Mouse (Mus musculus) B cell, adult 2 months (primary cell): ENCODE data around the gene Cacna1c.
"Not testable (repeated sequence)": the region's sequence is repeated elsewhere in the genome, so short reads cannot be mapped to it uniquely, and the experiment has no call there.

Source experiments
- DNase-seq, 2 experiments: peaks; one replicate each; pipeline ENCODE4 v3.0.0; 2022

Cacna1c gene

DNA sequence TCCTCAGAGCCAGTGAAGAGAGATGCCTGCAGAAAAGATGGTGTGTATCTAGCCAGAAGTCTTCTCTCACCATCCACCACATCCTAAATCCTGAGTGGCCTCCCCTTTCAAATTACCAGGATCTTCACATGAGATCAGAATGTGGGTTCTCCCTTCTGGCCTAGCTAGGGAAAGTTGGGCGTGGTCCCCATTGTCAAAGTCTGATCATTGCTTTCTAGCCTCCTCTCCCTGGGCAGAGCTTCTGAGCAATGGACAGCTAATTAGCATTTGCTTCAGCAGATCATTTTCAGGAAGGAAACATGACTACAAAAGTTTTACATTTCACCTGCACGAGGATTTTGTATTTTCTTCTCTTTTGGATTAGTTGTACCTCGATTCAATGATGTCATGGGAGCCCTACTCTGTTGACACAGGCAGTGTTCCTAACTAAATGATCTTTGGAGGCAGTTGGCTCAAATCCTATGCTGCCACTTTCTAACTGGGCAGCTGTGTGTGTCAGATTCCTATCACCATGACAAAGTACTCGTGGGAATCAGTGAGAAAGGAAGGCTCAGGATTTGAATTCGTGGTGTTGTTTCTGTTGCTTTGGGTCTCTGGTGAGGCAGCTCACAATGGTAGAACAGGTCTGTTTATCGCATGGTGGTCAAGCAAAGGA is 554.4 kb downstream of the Cacna1c start:
- no peak for DNase-seq

DNA sequence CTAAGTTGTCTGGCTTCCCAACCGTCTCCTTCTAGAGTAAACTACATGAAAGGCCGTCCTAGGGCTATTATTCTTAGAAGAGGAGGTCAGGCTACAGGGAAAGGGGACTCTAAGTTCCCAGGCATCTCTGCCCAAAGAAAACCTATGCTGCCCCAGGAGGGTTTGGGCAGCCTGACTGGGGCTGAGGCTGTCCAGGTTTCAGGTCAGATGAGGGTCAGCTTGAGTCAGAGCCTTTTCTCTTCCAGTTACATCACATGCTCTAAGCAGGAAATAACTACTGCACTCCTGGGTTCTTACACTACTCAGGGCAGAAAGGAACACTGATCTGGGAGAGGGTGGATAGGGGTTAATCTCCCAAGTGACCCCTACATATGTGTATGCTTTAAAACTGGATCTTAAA is 556.4 kb downstream of the Cacna1c start:
- DNase-seq, result no peak

DNA sequence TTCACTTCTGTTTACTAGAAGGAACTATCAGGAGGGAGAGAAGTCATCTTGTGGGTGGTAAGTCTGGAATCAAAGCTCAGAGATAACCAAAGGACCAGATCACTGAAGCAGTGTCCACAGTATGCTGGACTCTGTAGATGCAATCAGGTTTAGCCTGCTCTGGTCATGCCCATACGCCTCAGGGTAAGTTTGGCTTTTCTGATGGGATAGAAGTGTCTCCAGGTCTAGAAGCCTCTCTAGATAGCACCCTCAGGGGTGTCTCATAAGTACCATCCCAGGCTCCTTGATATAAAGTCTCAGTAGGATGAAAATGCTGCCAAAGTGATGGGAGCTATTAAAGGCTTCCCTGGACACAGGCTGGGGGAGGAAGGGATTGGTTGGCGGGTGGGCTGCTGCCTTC is 557.3 kb downstream of the Cacna1c start:
- DNase-seq, result no peak

- DNase-seq, result no peak
Measured at GRCm38 (mm10) chr6:118632491-118632890, 563.7 kb downstream of the Cacna1c start.

DNA sequence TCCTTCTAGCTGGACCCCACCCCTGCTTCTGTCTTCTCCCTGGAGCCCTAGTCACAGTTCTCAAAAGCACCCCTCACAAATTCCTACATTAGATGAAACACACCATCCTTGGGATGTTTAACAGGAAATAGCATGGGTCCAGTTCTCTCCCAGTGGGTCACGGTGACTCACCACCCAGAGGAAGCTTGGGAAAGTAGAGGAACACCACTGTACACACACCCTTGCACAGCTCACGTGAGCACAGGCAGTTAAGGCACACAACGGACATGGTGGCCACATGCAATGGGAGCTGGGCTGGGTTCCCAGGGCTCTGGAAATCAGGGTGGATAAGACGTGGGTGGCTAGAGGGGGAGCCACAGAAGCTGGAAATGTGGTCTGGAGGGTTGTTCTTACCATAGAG is 566.2 kb downstream of the Cacna1c start:
- DNase-seq, result no peak

DNA sequence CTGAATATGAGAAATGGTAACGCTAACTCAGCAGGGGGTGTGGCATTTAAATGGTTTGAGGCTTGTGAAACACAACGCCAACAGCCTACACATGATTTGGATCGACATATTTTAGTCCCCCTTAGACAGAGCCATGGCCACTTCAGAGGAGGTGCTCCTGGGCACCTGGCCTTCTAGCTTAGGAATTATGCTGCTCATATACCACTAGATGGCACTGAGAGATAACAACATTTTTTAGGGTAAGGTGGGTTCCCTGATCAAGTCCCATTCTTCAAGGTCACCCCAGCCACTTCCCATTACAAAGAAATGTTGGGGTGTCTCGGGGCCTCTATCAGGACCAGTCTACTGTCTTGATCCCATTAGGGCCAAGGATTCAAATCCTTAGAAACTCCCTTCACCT is 570.0 kb downstream of the Cacna1c start:
- no peak for DNase-seq

DNA sequence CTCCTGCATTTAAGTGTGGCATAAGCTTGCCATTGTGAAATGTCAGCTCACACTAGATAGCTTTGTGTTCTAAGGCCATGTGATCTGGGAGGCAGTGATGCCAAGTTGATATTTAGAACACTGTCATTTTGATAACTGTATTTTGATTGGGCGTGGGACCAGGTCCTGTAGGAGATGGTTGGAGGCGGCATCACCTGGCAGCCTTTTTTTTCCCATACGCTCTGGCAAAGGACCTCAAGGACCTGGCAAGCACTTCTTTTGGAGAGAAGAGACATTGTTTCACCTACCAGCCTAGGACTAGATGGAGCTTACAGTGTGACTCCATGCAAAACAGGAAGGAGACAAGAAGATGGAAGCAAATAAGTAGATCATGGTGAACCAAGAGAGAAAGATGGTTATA is 572.6 kb downstream of the Cacna1c start:
- DNase-seq, result no peak

- no peak for DNase-seq
Measured at GRCm38 (mm10) chr6:118621866-118622265, 574.4 kb downstream of the Cacna1c start.

GRCm38 (mm10) chr6:118621406-118621805 is 574.8 kb downstream of the Cacna1c start:
- no peak for DNase-seq

DNA sequence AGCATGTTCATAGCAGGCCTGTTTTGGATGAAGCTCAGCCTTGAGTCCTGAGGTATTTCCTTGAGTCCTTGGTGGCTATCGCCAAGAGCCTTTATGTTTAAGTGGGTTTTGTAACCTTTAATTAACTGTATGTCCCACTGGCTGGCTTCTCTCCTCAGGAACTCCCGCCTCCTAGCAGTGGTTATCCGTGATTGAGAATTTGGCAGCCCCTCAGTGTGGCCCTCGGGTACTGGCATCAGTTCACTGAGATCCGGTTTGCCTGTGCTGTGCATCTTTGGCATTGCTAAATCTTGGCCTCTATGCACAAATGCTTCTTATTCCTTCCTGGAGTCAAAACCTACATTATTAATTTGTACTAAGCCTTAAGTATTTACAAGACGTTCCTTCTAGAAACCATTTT is 587.3 kb downstream of the Cacna1c start:
- no peak for DNase-seq

DNA sequence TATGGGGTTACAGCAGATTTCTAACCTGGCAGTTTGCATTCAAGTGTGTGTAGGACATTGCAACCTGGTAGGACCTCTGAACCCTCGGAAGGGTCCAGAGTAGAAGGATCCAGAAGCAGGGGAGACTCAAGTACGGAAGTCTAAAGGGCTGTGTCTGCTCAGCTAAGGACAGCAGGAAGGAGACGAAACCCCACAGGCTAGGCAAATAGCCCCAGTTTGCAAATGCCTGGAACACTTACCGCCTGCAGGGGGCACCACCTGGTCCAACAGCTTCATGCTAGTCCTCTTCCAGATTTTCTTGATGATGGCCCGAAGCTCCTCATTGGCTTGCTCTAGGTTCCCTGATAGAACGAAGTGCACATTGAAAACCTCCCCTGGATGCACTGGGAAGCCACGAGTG is 590.2 kb downstream of the Cacna1c start:
- DNase-seq, result peak in 1 of 2 experiments; percentile 4

GRCm38 (mm10) chr6:118603825-118604224 is 592.4 kb downstream of the Cacna1c start:
- no peak for DNase-seq

DNA sequence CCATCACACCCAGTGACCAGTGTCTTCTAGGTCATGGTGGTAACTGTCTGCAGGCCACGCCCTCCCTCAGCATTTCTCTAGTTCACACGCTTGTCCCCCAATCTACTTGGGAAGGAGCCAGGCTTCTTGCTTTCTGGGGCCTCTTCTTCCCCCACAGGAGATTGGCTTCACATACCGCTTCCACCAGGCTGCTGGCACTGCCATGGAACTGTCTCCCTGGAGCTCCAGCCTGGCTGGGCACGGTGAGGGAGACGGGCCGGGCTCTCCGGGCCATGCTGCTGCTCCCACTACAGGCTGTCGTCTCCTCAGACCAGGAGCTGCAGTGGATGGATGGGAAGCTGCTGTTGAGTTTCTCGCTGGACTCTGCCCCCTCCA is 600.5 kb downstream of the Cacna1c start:
- DNase-seq, result no peak

DNA sequence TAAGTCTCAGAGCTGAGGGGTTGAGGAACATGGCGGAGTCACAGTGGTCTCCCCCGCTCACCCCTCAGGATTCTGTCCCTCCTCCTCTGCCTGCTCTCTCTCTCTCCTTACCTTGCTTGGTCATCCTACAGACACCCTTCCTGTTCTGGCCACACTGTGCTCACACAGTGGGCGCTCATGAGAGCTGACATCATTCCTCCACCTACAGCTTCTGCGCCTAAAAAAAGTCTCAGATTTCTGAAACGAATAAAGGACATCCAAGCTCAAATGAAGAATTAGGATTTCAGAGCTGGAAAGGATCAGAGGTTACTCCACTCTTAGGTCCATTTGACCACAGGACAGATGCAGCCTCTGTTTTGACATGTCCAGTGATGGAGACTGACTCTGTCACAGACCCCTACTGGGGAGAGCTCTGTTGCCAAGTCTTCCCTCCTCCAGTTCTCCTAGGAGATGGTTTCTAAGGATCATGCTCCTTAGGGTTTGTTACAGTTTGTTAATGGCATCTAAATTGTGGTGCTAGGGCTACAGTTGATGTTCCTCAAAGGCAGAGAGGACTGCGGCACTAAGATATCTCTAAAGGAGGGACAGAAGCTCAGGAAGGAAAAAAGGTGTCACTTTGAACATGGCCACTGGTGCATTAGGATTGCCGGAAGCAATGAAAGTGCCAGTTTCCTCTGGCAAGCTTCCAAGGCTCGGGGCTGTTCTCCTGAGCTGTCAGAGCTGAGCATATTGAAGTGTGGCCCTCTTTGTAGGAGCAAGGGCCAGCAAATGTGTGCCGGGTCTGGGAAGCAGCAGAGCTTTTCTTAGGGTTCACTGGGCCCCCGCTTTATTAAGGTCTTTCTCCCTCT is 601.2 kb downstream of the Cacna1c start:
- no peak for DNase-seq

DNA sequence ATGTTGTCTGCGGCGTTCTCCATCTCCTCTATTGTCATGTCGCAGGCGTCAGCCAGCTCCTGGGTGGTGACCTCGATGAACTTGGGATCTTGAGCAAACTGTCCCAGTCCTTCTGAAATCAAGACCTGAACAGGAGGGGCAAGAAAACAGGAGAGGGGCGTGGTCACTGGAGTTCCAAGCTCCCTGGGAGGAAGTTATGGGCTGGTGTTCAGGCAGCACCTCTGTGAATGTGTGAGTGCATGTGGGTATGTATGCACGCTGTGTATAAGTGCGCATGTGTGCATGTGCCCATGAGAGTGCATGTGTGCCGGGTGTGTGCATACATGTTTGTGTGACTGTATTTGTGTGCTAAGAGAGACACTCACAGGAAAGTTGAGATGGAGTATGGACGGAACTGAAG is 602.1 kb downstream of the Cacna1c start:
- DNase-seq, result no peak

- peak; percentile 41 to 44 for DNase-seq
Measured at GRCm38 (mm10) chr6:118593377-118594061, 602.7 kb downstream of the Cacna1c start.

- DNase-seq, result peak; percentile 5 to 12
Measured at GRCm38 (mm10) chr6:118592662-118593376, 603.4 kb downstream of the Cacna1c start.

GRCm38 (mm10) chr6:118578741-118579140 is 617.5 kb downstream of the Cacna1c start:
- not testable (repeated sequence) for DNase-seq

DNA sequence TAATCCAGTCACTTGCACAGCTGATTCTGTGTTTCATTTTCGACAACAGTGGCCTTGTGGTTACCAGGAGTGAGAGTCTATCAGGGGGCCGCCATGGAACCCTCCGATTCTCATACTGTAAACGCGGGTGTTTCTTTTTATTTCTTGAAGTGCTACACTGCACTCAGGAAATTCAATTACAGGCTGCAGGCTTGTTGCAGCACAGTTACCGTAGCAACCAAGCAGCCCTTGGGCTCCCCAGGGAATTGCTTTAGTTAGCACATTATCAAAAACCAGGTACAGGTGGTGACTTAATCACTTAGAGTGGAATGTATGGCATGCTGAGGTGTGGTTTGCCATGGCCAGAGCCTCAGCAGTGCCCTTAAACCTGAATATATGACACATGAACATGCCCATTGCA is 621.9 kb downstream of the Cacna1c start:
- DNase-seq, result peak in 1 of 2 experiments; percentile 2

GRCm38 (mm10) chr6:118567816-118568215 is 628.4 kb downstream of the Cacna1c start:
- DNase-seq, result no peak

- DNase-seq, result peak; percentile 91 to 92
Measured at GRCm38 (mm10) chr6:118561745-118562609, 634.2 kb downstream of the Cacna1c start, which contains the start of gene Ankrd26. Ankrd26 (minus strand) TSS chr6:118562226.

DNA sequence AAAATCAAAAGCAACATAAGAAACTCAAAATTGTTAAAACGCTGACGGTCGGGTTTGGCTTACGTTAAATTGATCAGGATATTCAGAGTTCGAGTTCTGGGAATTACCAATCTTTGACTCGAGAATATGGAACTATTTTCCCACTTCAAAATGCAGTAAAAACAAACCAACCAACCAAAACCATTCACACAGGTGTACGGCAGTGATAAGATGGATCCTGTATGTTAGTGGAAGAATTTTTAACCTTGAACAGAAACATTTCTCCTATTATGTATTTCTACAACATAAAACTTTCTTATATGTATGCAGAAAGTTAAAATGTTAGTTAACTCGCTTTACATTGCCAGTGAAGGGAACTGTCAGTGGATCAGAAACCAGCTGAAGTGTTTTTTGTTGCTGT is 635.0 kb downstream of the Cacna1c start:
- DNase-seq, result no peak
